Mouse (Mus musculus) brown adipose tissue, adult 24 weeks (tissue): ENCODE data around the gene Mdga1. TPM values are rescaled to one million over a fixed set of nuclear protein-coding genes. Genes with fewer than 3 reads are reported as not detected.

Experiments
- H3K27ac ChIP-seq: fragments of 200-500 bp; replicated peaks from 2 replicates; pipeline ENCODE4 v1.5.1; 2012; ENCODE audit warnings: low read depth, mild to moderate bottlenecking, low read length
- H3K4me1 ChIP-seq: fragments of 200-500 bp; 2 replicates; pipeline ENCODE4 v1.6.1; 2012; ENCODE audit warnings: low read length, mixed read lengths; ENCODE audit not compliant: control insufficient read depth, insufficient read depth, insufficient read length
- H3K4me3 ChIP-seq: fragments of 200-500 bp; 2 replicates; pipeline ENCODE4 v1.5.1; 2012; ENCODE audit warnings: low read depth, mild to moderate bottlenecking, low read length, moderate library complexity; ENCODE audit not compliant: insufficient read depth
- polyA plus RNA-seq: library from polyadenylated mRNA; stranded (reverse); fragments of >200 nt; gene quantifications from 2 replicates; pipeline ENCODE4 v1.2.4, GENCODE M21; 2012; ENCODE audit not compliant: missing spikeins, insufficient read depth, insufficient read length

Gene Mdga1
- polyA plus RNA-seq, 1 experiment, result not detected

GRCm38 (mm10) chr17:29990845-29991244 lies 21.0 kb upstream of the Mdga1 start:
- no peaks in the 10 kb centered on the region for H3K4me1 ChIP-seq
- no peak overlapping the region for H3K4me3 ChIP-seq
- H3K27ac ChIP-seq, result no peak overlapping the region

DNA sequence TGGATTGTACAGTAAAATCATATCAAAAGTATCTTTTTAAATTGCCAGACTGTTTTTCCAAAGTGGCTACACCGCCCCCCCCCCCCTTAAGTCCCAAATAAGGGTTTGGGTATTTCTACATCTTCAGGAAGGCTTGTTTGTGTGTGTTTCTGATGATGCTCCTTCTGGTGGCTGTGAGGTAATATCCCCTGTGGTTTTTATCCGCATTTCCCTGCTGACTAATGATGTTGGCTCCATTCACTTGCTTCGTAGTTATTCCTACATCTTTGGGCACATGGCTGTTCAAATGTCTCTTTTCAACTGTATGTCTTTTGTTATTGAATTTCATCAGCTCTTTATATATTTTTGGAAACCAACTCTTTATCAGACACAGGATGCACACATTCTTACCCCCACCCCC lies 20.2 kb upstream of the Mdga1 start:
- Histone ChIP-seq H3K27ac (no peak overlapping the region), H3K4me3 (no peak overlapping the region), H3K4me1 (no peaks in the 10 kb centered on the region)

DNA sequence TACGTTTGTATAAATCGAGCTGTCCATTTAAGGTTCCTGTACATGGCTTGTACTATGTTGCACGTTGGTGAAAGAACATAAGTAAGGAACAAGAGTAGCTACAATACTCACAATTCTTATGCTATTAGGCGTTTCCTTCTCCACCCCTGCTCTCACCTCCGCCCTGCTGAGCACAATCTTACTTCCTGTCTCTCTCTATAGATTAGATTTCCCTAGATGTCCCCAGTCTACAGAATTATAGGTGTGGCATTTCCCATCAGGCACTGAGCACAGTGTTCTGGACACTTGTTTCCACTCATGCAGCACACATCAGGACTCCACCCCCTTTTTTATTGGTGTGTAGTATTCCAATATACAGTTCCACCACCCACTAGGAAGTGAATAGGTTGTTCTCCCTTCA lies 19.8 kb upstream of the Mdga1 start:
- Histone ChIP-seq H3K27ac (no peak overlapping the region), H3K4me1 (no peaks in the 10 kb centered on the region), H3K4me3 (no peak overlapping the region)

GRCm38 (mm10) chr17:29988141-29988540 lies 18.3 kb upstream of the Mdga1 start:
- Histone ChIP-seq H3K4me3 (no peak overlapping the region), H3K27ac (no peak overlapping the region), H3K4me1 (no peaks in the 10 kb centered on the region)

GRCm38 (mm10) chr17:29985534-29985933 lies 15.6 kb upstream of the Mdga1 start:
- 0 out of 2 replicates have a peak overlapping the region, but pooled peaks have one; percentile 8 for H3K27ac ChIP-seq
- no peak overlapping the region for H3K4me3 ChIP-seq
- no peaks in the 10 kb centered on the region for H3K4me1 ChIP-seq

DNA sequence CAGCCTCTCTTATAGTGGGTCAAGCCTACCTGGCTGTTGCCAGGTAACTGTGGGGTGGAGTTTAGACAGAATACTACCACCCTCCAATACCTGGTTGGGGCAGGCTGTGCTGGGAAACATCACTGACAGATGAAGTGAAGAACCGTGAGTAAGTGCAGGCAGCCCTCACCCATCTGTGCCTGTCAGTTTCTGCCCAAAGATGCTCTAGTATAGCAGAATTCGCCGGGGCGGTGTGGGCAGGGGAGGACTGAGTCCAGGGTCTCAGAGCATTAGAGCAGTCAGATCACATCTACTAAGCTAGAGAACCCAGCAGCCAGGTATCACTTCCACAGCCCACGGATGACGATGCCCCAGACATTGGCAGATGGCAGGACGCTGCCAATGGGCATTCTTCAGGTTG lies 15.0 kb upstream of the Mdga1 start:
- Histone ChIP-seq H3K4me1 (no peaks in the 10 kb centered on the region), H3K4me3 (no peak overlapping the region), H3K27ac (0 out of 2 replicates have a peak overlapping the region, but pooled peaks have one; percentile 8)

- H3K4me1 ChIP-seq, result no peaks in the 10 kb centered on the region
- no peak overlapping the region for H3K4me3 ChIP-seq
- no peak overlapping the region for H3K27ac ChIP-seq
These were observed 13.3 kb upstream of the Mdga1 start for GRCm38 (mm10) chr17:29983190-29983589.

DNA sequence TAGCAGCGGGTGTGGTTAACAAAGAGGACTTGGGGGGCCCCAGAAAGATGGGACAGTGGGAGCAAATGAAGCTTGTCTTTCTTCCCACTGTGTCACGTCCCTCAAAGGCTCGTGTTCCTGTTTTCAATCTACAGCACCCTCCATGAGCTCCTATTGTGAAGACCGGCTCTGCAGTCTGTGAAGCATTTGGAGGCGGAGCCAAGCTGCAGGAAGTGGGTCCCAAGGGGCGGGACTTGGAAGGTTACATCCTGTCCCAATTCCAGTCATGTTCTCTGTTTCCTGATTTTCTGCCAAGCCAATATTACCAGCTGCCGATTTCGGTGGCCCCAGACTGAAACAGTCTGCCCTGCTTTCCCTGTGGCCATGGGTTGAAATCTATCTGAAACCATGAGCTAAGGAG lies 11.7 kb upstream of the Mdga1 start:
- Histone ChIP-seq H3K27ac (no peak overlapping the region), H3K4me3 (no peak overlapping the region), H3K4me1 (no peaks in the 10 kb centered on the region)

DNA sequence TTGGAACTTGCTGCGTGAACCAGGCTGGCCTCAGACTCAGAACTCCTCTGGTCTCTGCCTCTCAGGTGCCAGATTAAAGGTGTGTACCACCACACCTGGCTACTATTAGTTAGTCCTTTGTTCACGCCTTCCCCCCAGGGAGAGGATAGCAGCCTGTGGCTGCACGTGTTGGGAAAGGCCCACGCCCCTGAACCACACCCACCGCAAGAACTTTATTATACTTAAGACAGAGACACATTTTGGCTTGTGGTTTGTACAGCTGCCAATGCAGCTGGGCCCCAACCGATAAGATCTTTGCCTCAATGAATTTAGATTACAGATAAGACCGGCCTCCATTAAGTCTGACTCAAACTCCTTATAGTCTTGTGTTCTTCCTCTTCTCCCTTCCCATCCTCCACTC lies 10.0 kb upstream of the Mdga1 start:
- Histone ChIP-seq H3K27ac (no peak overlapping the region), H3K4me1 (no peaks in the 10 kb centered on the region), H3K4me3 (no peak overlapping the region)

DNA sequence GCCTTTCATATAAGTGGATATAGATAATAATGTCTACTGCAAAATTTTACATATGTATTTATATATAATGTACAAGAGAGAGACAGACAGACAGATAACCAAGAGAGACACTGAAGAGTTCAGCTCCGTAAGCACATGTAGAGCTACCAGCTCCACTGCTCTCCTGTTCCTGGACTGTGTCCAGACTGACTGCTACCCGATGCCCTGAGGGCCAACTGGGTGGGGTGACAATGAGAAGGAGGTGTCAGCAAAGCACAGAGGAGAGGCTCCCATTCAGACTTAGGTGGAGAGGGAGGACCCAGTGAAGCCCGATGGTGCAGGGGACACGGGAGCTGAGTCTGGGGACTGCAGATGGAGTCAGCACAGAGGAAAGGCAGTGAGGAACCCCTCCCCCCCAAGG lies 9.1 kb upstream of the Mdga1 start:
- Histone ChIP-seq H3K4me1 (no peaks in the 10 kb centered on the region), H3K27ac (no peak overlapping the region), H3K4me3 (no peak overlapping the region)

DNA sequence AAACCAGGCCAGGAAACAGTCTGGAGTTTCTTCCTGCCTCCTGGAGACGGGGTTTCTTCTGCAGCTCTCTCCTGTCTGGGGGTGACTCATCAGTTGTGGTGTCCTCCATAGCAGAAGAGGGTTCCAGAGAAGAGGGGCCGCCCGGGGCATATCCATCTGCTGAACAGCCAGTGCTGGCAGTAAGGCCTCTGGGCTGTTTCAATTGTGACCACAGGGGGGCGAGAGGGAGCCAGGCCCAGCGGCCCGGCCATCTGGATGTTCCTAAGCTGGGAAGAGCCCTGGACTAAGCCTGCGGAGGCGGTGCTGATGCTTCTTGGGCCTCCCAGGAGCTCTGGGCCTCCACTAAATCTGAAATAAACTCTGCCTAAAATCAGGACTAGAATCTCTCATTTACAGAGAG lies 5.8 kb upstream of the Mdga1 start:
- no peaks in the 10 kb centered on the region for H3K4me1 ChIP-seq
- no peak overlapping the region for H3K4me3 ChIP-seq
- H3K27ac ChIP-seq, result no peak overlapping the region

GRCm38 (mm10) chr17:29973226-29973625 lies 3.3 kb upstream of the Mdga1 start:
- Histone ChIP-seq H3K4me3 (no peak overlapping the region), H3K27ac (no peak overlapping the region), H3K4me1 (no peaks in the 10 kb centered on the region)

- H3K27ac ChIP-seq, result no peak overlapping the region
- no peaks in the 10 kb centered on the region for H3K4me1 ChIP-seq
- H3K4me3 ChIP-seq, result no peak overlapping the region
These were observed 2.0 kb upstream of the Mdga1 start for GRCm38 (mm10) chr17:29971761-29972432.

- H3K4me1 ChIP-seq, result no peaks in the 10 kb centered on the region
- no peak overlapping the region for H3K4me3 ChIP-seq
- no peak overlapping the region for H3K27ac ChIP-seq
These were observed 4.4 kb downstream of the Mdga1 start for GRCm38 (mm10) chr17:29965506-29965905.

DNA sequence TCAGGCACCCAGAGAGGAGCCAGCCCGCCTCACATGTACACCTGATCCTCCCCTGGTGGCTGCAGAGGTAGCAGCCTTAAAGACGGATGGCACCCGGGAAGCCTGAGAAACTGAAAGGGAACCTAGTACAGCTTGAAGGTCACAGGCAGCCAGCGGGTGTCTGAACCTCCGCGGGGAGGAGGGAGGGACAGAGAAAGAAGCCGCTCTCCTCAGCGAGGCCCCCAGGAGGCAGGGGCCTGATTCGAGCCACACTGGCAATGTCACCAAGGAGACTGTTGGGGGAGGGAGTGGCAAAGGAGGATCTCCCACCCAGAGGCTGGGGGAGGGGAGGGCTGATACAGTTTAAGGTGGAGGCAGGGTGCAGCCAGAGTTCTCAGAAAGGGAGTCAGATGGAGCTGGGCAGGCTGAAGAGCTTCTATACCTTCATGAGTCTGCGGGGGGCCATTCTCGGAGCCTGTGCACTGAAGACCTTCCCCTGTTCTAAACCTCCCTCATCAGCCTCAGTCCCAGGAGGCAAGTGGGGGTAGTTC lies 6.1 kb downstream of the Mdga1 start:
- H3K4me1 ChIP-seq, result no peaks in the 10 kb centered on the region
- H3K27ac ChIP-seq, result no peak overlapping the region
- H3K4me3 ChIP-seq, result peak overlapping the region; percentile 19; the same call in 1 of the 2 replicates

DNA sequence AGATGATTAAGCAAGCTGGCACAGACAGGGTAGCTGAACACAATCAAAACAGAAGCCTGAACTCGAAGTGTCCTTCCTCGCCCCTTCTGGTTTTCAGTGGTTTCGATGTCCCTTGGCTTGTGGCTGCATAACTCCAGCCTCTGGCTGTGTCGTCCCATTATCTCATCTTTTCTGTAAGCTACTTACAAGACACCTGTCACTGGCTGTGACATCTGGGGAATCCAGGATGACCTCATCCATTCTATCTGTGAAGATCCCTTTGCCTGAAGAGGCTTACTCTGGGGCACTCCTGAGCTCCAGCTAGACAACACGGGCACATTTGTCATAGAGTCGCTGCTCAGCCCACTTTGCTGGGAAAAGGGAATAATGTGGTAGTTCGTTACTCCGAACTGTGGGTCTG lies 14.0 kb downstream of the Mdga1 start:
- Histone ChIP-seq H3K27ac (no peak overlapping the region), H3K4me1 (no peaks in the 10 kb centered on the region), H3K4me3 (no peak overlapping the region)
